Mouse (Mus musculus): ENCODE results near the gene Dnase1l2.
"Not testable (repeated sequence)": the region's sequence is repeated elsewhere in the genome, so short reads cannot be mapped to it uniquely, and the experiment has no call there.

The Dnase1l2 gene

DNA sequence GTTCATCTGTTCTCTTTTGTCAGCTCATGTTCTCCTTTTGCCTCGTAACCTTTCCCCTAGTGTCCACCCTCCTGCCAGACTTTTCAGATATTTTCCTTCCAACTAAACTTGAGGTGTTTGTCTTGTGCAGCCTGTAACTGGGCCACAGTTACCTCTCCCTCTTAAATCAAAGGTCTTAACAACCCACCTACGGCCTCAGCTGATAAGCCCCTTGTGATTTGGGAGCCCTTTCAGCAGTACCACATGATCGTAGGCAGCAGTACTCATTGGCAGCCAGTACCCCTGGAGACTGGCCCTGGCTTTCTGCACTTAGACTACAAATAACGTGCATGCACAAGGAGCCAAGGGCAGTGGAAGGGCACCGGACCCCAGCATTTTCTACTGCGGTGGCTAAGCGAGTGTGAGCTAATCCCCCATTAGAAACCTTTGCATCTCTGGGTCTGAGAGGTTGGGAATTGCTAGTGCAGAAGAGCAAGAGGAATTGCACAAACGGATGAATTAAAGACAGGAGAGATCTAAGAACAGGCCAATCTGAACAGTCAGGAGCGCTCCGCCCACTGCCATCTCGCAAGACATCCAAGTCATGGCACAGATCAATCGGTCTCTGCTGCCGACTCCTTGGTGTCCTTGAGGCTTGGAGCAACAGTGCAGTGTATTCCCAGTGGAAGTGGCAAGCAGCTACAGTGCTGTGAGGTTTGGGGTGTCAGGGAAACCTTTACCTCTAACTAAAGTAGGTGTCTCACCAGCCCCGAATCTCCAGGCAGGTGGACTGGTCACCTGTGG is 13.5 kb downstream of the Dnase1l2 start:
- DNase-seq (ENCODE audit: low spot score), result no peak

DNA sequence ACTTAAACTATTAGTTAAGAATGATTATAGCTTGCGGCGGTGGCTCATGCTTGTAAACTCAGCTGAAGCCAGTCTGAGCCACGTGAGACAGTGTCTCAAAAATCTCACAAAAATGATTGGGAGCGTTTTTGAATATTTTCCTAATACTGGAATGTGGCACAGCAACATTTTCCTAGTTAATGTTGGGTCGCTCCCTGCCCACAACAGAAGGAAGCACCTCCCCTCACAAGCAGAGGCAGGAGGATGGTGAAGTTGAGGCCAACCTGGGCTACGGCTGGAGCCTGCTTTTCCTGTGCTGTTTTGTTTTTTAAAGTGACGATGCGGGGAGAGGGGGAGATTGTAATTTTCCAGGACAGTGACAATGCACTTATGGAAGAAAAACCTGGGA is 15.7 kb downstream of the Dnase1l2 start:
- no peak for DNase-seq (ENCODE audit: low spot score)

DNA sequence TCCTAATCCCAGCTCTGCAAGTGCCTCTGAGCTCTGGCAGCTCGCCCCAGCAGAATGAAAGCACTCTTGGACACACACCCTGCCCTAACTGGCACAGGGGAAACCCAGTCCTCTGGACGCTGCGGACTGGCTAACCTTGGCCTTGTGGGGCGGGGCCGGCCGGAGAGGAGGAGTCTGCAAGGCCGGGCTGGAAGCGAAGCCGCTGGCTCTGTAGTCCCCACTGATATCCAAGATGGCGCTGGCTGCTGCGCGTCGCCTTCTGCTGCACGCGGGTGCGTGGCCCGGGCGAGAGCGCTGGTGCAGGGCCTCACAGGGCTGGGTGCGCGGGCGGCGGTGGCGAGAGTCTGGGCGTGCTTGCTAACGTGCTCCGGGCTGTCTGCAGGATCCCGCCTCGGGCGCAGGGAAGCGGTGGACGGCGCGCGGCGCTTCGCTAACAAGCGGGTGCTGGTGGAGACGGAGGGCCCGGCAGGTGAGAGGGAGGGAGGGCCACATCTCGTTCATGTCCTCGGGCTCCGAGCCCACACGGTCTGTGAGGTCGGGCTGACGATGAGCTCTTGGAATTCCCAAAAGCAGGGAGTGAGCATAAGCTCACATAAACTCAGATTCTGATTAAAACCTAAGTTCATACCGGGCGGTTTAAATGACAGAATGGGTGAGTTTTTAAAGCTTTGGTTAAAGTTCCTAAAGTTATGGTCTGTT is 16.3 kb downstream of the Dnase1l2 start, which contains the start of gene Eci1:
Gene Eci1, plus strand, starts transcription at position 171 of the 699 bp plus-strand sequence.
- DNase-seq (ENCODE audit: low spot score), result peak; percentile 88

DNA sequence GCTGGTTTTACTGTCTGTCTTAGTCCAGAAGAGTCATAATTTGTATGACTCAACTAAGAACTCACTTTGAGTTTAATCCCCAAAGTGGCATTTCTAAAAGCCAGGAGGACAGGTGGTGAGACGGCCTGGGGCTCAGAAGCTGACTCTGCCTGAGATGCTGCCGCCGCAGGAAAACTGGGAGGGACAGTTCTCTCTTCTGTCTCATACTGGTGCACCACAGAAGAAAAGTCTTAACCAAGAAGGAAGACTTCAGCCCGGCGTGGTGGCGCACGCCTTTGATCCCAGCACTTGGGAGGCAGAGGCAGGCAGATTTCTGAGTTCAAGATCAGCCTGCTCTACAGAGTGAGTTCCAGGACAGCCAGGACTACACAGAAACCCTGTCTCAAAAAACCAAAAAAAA is 17.0 kb downstream of the Dnase1l2 start:
- DNase-seq (ENCODE audit: low spot score), result no peak

DNA sequence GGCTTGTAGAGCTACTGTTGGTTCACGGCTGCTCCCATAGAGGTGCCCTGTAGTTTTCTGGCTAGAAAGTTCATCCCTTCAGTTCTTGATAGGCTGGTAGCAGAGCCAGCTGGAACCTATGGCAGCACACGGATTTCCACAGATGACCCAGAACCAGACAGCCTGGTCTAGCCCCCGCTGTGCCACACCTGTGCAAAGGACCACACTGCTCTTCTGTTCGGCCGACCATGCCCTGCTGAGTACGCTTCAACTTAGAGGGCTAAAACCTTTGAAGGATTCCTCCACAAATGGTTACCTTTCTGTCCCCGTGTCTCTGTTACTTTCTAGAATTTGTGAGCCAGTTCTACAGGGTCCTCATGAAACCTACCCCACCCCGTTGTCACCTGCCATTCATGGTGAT is 17.6 kb downstream of the Dnase1l2 start:
- DNase-seq (ENCODE audit: low spot score), result not testable (repeated sequence)

GRCm38 (mm10) chr17:24424489-24424888 is 18.4 kb downstream of the Dnase1l2 start:
- no peak for DNase-seq (ENCODE audit: low spot score)

DNA sequence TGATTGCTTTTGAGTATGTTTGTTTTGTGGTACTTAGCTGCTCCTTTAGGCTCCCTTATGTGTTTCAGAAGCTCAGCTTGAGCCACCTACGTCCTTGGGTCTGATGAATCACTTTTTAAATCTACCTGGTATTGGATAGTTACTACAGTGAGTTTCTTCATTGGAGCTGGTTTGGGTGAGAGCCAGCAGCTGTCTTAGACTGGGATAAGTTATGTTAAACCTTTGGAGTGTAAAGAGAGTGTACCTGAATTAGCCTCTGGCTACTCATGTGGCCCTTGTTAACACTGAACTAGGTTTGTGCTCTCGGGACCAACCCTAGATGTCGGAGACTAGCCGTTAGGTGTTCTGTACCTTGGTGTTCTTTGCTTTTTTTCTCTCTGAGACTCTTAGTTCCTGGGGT is 19.8 kb downstream of the Dnase1l2 start:
- DNase-seq (ENCODE audit: low spot score), result no peak

- DNase-seq (ENCODE audit: low spot score), result no peak
Measured at GRCm38 (mm10) chr17:24416051-24416652, 26.8 kb downstream of the Dnase1l2 start.

- no peak for DNase-seq (ENCODE audit: low spot score)
Measured at GRCm38 (mm10) chr17:24415011-24415410, 27.9 kb downstream of the Dnase1l2 start.

GRCm38 (mm10) chr17:24414230-24414976 is 28.5 kb downstream of the Dnase1l2 start, which contains the start of gene Rnps1:
TSS of gene Rnps1 (plus strand) at chr17:24414565.
- peak; percentile 89 for DNase-seq (ENCODE audit: low spot score)

- no peak for DNase-seq (ENCODE audit: low spot score)
Measured at GRCm38 (mm10) chr17:24413557-24414211, 29.2 kb downstream of the Dnase1l2 start.

GRCm38 (mm10) chr17:24407116-24407803 is 35.6 kb downstream of the Dnase1l2 start:
- no peak for DNase-seq (ENCODE audit: low spot score)

GRCm38 (mm10) chr17:24402371-24402770 is 40.5 kb downstream of the Dnase1l2 start:
- no peak for DNase-seq (ENCODE audit: low spot score)

- DNase-seq (ENCODE audit: low spot score), result no peak
Measured at GRCm38 (mm10) chr17:24394456-24394855, 48.4 kb downstream of the Dnase1l2 start.

GRCm38 (mm10) chr17:24393527-24393926 is 49.4 kb downstream of the Dnase1l2 start:
- no peak for DNase-seq (ENCODE audit: low spot score)

DNA sequence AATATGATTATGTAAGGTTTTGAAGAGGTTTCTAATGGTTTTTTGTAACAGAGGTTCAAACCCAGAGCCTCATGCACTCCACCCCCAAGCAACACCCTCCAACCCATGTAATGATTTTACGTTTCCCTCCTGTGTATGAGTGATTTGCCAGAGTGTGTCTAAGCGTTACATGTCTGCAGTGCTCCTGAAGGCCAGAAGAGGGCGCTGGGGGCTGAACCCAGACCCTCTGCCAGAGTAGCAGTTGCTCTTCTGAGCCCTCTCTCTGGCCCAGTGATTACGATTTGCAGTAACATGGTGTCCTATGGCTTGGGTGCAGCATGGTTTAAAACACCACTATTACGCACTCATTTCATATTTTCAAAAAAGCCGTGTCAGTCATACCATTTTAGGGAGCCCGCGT is 51.8 kb downstream of the Dnase1l2 start:
- DNase-seq (ENCODE audit: low spot score), result no peak

Measured in left cerebral cortex, adult 11 months (tissue).